Mouse (Mus musculus) cerebellum, adult 11 months (tissue): ENCODE measurements around the gene A230050P20Rik.
"Not testable (repeated sequence)": the region's sequence is repeated elsewhere in the genome, so short reads cannot be mapped to it uniquely, and the experiment has no call there.

Source experiments
- DNase-seq: peaks from one replicate; pipeline ENCODE4 v3.0.0; 2022

The A230050P20Rik gene

GRCm38 (mm10) chr9:20868448-20869001, at the start of gene A230050P20Rik:
TSS of gene A230050P20Rik (plus strand) at chr9:20868642.
- DNase-seq = peak; percentile 70

GRCm38 (mm10) chr9:20820001-20820400, 48.4 kb upstream of the A230050P20Rik start:
- no peak for DNase-seq

- no peak for DNase-seq
Observed at GRCm38 (mm10) chr9:20822821-20823220, 45.6 kb upstream of the A230050P20Rik start.

GRCm38 (mm10) chr9:20825781-20826180, 42.7 kb upstream of the A230050P20Rik start:
- DNase-seq = no peak

GRCm38 (mm10) chr9:20828127-20828526, 40.3 kb upstream of the A230050P20Rik start:
- no peak for DNase-seq

GRCm38 (mm10) chr9:20830901-20831643, 37.4 kb upstream of the A230050P20Rik start:
- DNase-seq = peak; percentile 89

GRCm38 (mm10) chr9:20834881-20835280, 33.6 kb upstream of the A230050P20Rik start:
- no peak for DNase-seq

- DNase-seq = not testable (repeated sequence)
Observed at GRCm38 (mm10) chr9:20835431-20835954, 32.9 kb upstream of the A230050P20Rik start.

GRCm38 (mm10) chr9:20837184-20837947, 31.1 kb upstream of the A230050P20Rik start:
- no peak for DNase-seq

GRCm38 (mm10) chr9:20838931-20839330, 29.5 kb upstream of the A230050P20Rik start:
- peak; percentile 4 for DNase-seq

- no peak for DNase-seq
Observed at GRCm38 (mm10) chr9:20842211-20842610, 26.2 kb upstream of the A230050P20Rik start.

GRCm38 (mm10) chr9:20842670-20843069, 25.8 kb upstream of the A230050P20Rik start:
- no peak for DNase-seq

- no peak for DNase-seq
Observed at GRCm38 (mm10) chr9:20850179-20850578, 18.3 kb upstream of the A230050P20Rik start.

GRCm38 (mm10) chr9:20857131-20857530, 11.3 kb upstream of the A230050P20Rik start:
- DNase-seq = no peak

- DNase-seq = no peak
Observed at GRCm38 (mm10) chr9:20859926-20860325, 8.5 kb upstream of the A230050P20Rik start.

- DNase-seq = no peak
Observed at GRCm38 (mm10) chr9:20861821-20862220, 6.6 kb upstream of the A230050P20Rik start.

GRCm38 (mm10) chr9:20862225-20862624, 6.2 kb upstream of the A230050P20Rik start:
- DNase-seq = no peak

GRCm38 (mm10) chr9:20866879-20867278, 1.6 kb upstream of the A230050P20Rik start:
- no peak for DNase-seq

- DNase-seq = no peak
Observed at GRCm38 (mm10) chr9:20869246-20869645, 804 bp downstream of the A230050P20Rik start.

- no peak for DNase-seq
Observed at GRCm38 (mm10) chr9:20870211-20871173, 2.0 kb downstream of the A230050P20Rik start.

GRCm38 (mm10) chr9:20872991-20873390, 4.5 kb downstream of the A230050P20Rik start:
- DNase-seq = no peak

- DNase-seq = no peak
Observed at GRCm38 (mm10) chr9:20873521-20873920, 5.1 kb downstream of the A230050P20Rik start.
